Mouse (Mus musculus) erythroblast, embryonic 14.5 days (primary cell): ENCODE results near the gene Tmem132a.

Experiments used
- GATA1 ChIP-seq: IDR thresholded peaks from 2 replicates; pipeline ENCODE4 v1.6.1; 2012; ENCODE audit warnings: low read length, inconsistent platforms, mixed read lengths
- TAL1 ChIP-seq: IDR thresholded peaks from 3 replicates; pipeline ENCODE4 v1.6.1; 2012; ENCODE audit warnings: low read length, inconsistent platforms, mixed read lengths

DNA sequence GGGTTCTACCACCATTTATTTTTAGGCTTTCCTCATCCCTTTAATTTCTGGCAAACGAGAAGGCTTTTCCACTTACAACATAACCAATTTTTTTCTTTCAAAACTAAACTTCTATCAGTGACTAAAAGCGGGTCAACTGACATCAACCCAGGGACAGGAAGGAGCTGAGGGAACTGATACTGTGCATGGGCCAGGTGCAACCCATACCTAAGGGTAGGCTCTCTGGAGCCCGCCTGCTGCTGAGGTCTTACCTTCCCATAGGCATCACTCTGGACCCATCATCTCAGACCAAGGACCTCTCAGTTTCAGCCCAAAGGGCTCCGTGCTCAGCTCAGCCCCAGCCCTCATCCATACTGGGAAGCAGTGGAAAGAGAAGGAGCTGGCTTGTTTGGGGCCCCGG, 41.4 kb downstream of the Tmem132a start:
- no peak for TF ChIP-seq GATA1
- no peak for TF ChIP-seq TAL1
